Mouse (Mus musculus) heart, embryonic 14.5 days (tissue): ENCODE measurements around the gene Fto. TPM values are rescaled to one million over a fixed set of nuclear protein-coding genes. Genes with fewer than 3 reads are reported as not detected.

Experiments
- ATAC-seq: fragments of 200-750 bp; cut with Nextera tagmentation; 2 replicates; pipeline ENCODE4 v1.8.0; 2017; ENCODE audit warnings: low read depth, moderate TSS enrichment; ENCODE audit not compliant: insufficient number of reproducible peaks, insufficient read depth, low FRiP score
- H3K27ac ChIP-seq, 2 experiments: fragments of 200-500 bp in 1 of 2; fragments of 300-500 bp in 1 of 2; sonication (generic) in 1 of 2; replicated peaks in 1 of 2; 2 replicates each; pipeline ENCODE4 v1.5.1; 2012 to 2014; ENCODE audit warnings: low read depth in 2 of 2, low read length in 2 of 2, control low read depth in 1 of 2, mild to moderate bottlenecking in 1 of 2, mixed read lengths in 1 of 2; ENCODE audit not compliant: control insufficient read depth in 1 of 2, insufficient read depth in 1 of 2
- H3K27me3 ChIP-seq: fragments of 300-500 bp; sonication (generic); 2 replicates; pipeline ENCODE4 v1.6.1; 2014; ENCODE audit warnings: mild to moderate bottlenecking, low read length, control low read depth; ENCODE audit not compliant: control insufficient read depth, insufficient read depth
- H3K36me3 ChIP-seq: fragments of 300-500 bp; sonication (generic); 2 replicates; pipeline ENCODE4 v1.6.1; 2014; ENCODE audit warnings: mild to moderate bottlenecking, control low read depth, low read length, mixed read lengths; ENCODE audit not compliant: control insufficient read depth, insufficient read depth
- H3K4me1 ChIP-seq, 2 experiments: fragments of 200-500 bp in 1 of 2; fragments of 300-500 bp in 1 of 2; sonication (generic) in 1 of 2; 2 replicates each; pipeline ENCODE4 v1.6.1; 2012 to 2014; ENCODE audit warnings: low read length in 2 of 2, control low read depth in 1 of 2, mixed read lengths in 1 of 2; ENCODE audit not compliant: control insufficient read depth in 2 of 2, insufficient read depth in 2 of 2
- H3K4me2 ChIP-seq: fragments of 300-500 bp; sonication (generic); 2 replicates; pipeline ENCODE4 v1.6.1; 2014; ENCODE audit warnings: mild to moderate bottlenecking, low read length
- H3K4me3 ChIP-seq, 2 experiments: fragments of 200-500 bp in 1 of 2; fragments of 300-500 bp in 1 of 2; sonication (generic) in 1 of 2; 2 replicates each; pipeline ENCODE4 v1.5.1; 2012 to 2014; ENCODE audit warnings: low read length in 2 of 2, mild to moderate bottlenecking in 2 of 2, control low read depth in 1 of 2, low read depth in 1 of 2, moderate library complexity in 1 of 2; ENCODE audit not compliant: control insufficient read depth in 1 of 2, insufficient read depth in 1 of 2
- H3K9ac ChIP-seq: fragments of 300-500 bp; sonication (generic); 2 replicates; pipeline ENCODE4 v1.6.1; 2014; ENCODE audit warnings: mild to moderate bottlenecking, low read length
- H3K9me3 ChIP-seq: fragments of 300-500 bp; sonication (generic); 2 replicates; pipeline ENCODE4 v1.6.1; 2016; ENCODE audit warnings: low read length, control low read depth; ENCODE audit not compliant: control insufficient read depth
- WGBS: fragments of 180-500 bp; shearing (Covaris S2); extraction: QIAGEN DNeasy Blood & Tissue Kit; methylation state at CpG from one replicate; pipeline ENCODE4 v1.1.7; 2014; 5-methylcytosine and 5-hydroxymethylcytosine counted together
- polyA plus RNA-seq: library from polyadenylated mRNA; unstranded; fragments of >200 nt; fragmentation: Nextera tagmentation; extraction: Ambion mirVana; gene quantifications from 2 replicates; pipeline ENCODE4 v1.2.1, GENCODE M21; 2014

Gene Fto
- polyA plus RNA-seq, 1 experiment from 2014 or later = 71.5 TPM

DNA sequence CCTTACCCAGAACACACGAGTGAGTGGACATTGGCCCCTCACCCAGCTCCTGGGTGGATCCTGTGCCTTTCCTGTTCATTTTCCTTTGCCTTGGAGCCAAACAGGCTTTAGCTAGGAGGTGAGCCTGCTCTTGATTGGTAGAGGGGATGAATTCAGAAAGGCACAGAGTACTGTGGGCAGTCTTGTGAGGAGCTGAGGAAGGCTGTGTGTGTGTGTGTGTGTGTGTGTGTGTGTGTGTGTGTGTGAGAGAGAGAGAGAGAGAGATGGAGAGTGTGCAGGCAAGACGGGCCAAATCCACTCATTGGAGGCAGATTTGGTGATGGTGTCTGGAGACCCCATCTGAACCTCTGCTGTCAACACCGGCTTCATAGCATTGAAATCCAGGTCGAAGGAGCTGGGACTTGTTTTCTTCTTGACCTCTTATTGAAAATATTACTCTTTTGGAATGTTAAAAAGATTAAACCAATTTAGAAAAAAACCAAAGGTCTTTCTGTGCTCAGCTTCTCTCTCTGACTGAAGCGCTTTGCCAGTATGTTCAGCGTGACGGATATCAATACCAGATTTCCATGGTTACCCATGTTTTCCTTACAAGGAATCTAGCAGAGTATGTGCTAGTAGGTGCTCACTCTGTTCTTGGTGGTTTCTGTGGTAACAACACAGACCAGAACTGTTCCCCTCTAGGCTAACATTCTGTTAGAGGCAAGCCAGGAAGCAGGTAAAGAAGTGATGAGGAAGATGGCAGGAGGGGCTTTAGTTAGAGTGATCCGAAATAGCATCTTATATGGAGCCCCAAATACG, 59.7 kb downstream of the Fto start:
- Histone ChIP-seq H3K4me1 (peaks cover 26 to 72% of the 10 kb centered on the region in 2 experiments), H3K36me3 (no peaks in the 10 kb centered on the region), H3K27ac (peak overlapping the region in 1 of 2 experiments; percentile 68; a peak in 1 of 4 replicates), H3K9ac (no peak overlapping the region), H3K27me3 (no peaks in the 10 kb centered on the region), H3K4me3 (no peak overlapping the region), H3K9me3 (no peaks in the 10 kb centered on the region), H3K4me2 (no peak overlapping the region)
- 81% methylated on average over 9 of the region's 9 CpGs for WGBS
- no peak for ATAC-seq

GRCm38 (mm10) chr8:91375054-91375938, 62.0 kb downstream of the Fto start:
- Histone ChIP-seq H3K4me3 (no peak overlapping the region), H3K4me2 (no peak overlapping the region), H3K27ac (no peak overlapping the region), H3K9ac (no peak overlapping the region), H3K27me3 (no peaks in the 10 kb centered on the region), H3K4me1 (peaks cover 27 to 81% of the 10 kb centered on the region in 2 experiments), H3K9me3 (no peaks in the 10 kb centered on the region), H3K36me3 (no peaks in the 10 kb centered on the region)
- ATAC-seq = no peak
- 63% methylated on average over 20 of the region's 20 CpGs for whole genome bisulfite sequencing

GRCm38 (mm10) chr8:91376785-91377184, 63.5 kb downstream of the Fto start:
- peak overlapping the region; percentile 48 for H3K4me2 ChIP-seq
- no peaks in the 10 kb centered on the region for H3K9me3 ChIP-seq
- WGBS = 9% methylated on average over 11 of the region's 11 CpGs
- no peak overlapping the region for H3K27ac ChIP-seq
- no peaks in the 10 kb centered on the region for H3K27me3 ChIP-seq
- no peak overlapping the region for H3K4me3 ChIP-seq
- H3K36me3 ChIP-seq = no peaks in the 10 kb centered on the region
- no peak; the same call in 1 of the 2 replicates for ATAC-seq
- H3K4me1 ChIP-seq = peaks cover 36 to 84% of the 10 kb centered on the region in 2 experiments
- peak overlapping the region; percentile 10; the same call in 1 of the 2 replicates for H3K9ac ChIP-seq

DNA sequence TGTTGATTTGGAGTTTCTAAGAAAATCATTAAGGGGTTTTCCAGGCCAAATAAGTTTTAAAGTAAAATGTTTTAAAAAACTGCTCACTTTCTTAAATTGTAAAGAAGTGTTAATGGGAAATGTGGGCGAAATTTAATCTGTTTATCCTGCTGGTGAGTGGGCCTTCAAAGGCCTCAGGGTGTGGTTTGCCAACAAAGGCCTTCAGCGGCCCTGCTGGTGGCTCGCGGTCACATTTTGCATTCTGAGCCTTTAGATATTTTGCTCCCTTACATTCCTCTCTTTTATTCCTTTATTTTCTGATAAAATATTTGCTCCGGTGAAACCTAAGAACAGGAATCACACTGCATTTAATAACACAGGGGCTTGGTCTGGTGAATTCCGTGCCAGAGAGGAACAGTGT, 64.0 kb downstream of the Fto start:
- 82% methylated on average over 6 of the region's 6 CpGs for WGBS

GRCm38 (mm10) chr8:91378846-91379499, 65.6 kb downstream of the Fto start:
- H3K27ac ChIP-seq = no peak overlapping the region
- peak; percentile 36; the same call in 1 of the 2 replicates for ATAC-seq
- H3K4me3 ChIP-seq = no peak overlapping the region
- H3K9me3 ChIP-seq = no peaks in the 10 kb centered on the region
- no peaks in the 10 kb centered on the region for H3K36me3 ChIP-seq
- H3K27me3 ChIP-seq = no peaks in the 10 kb centered on the region
- peaks cover 28 to 66% of the 10 kb centered on the region in 2 experiments for H3K4me1 ChIP-seq
- 74% methylated on average over 13 of the region's 13 CpGs for WGBS
- H3K9ac ChIP-seq = no peak overlapping the region
- H3K4me2 ChIP-seq = no peak overlapping the region

More for the DNA sequence above, 64.0 kb downstream of the Fto start:
- Histone ChIP-seq H3K4me3 (no peak overlapping the region), H3K4me2 (no peak overlapping the region), H3K27ac (no peak overlapping the region), H3K4me1 (peaks cover 36 to 83% of the 10 kb centered on the region in 2 experiments), H3K9ac (peak overlapping the region; percentile 10; the same call in 1 of the 2 replicates), H3K27me3 (no peaks in the 10 kb centered on the region), H3K36me3 (no peaks in the 10 kb centered on the region), H3K9me3 (no peaks in the 10 kb centered on the region)
- no peak for ATAC-seq

GRCm38 (mm10) chr8:91380796-91381542, 67.6 kb downstream of the Fto start:
- no peaks in the 10 kb centered on the region for H3K27me3 ChIP-seq
- peak overlapping the region; percentile 5 to 24; a peak in 2 of 4 replicates for H3K27ac ChIP-seq
- H3K4me3 ChIP-seq = no peak overlapping the region
- no peaks in the 10 kb centered on the region for H3K36me3 ChIP-seq
- 16% methylated on average over 10 of the region's 10 CpGs for WGBS
- H3K4me1 ChIP-seq = peaks cover 18 to 51% of the 10 kb centered on the region in 2 experiments
- H3K4me2 ChIP-seq = peak overlapping the region; percentile 33
- H3K9ac ChIP-seq = peak overlapping the region; percentile 39; the same call in 1 of the 2 replicates
- no peak for ATAC-seq
- no peaks in the 10 kb centered on the region for H3K9me3 ChIP-seq
